Mouse (Mus musculus) lung, adult 2 months (tissue): ENCODE measurements around the gene Gm10985. TPM values are rescaled to one million over a fixed set of nuclear protein-coding genes. Genes with fewer than 3 reads are reported as not detected.

Experiments
- DNase-seq: peaks from one replicate; pipeline ENCODE4 v3.0.0; 2022
- H3K4me1 ChIP-seq: fragments of 200-500 bp; 2 replicates; pipeline ENCODE4 v1.6.1; 2011; ENCODE audit warnings: low read length; ENCODE audit not compliant: control insufficient read depth, insufficient read depth
- H3K4me3 ChIP-seq: fragments of 200-500 bp; replicated peaks from 2 replicates; pipeline ENCODE3; 2011; ENCODE audit warnings: low read depth, mild to moderate bottlenecking, control low read depth, low read length; ENCODE audit errors: extremely low read depth
- CTCF ChIP-seq: fragments of 200-500 bp; IDR thresholded peaks from 2 replicates; pipeline ENCODE4 v1.5.1; 2011; ENCODE audit warnings: mild to moderate bottlenecking, low read length, control low read depth; ENCODE audit not compliant: insufficient read depth
- POLR2A ChIP-seq: fragments of 200-500 bp; IDR thresholded peaks from 2 replicates; pipeline ENCODE4 v1.6.1; 2011; ENCODE audit warnings: low read depth, mild to moderate bottlenecking, control low read depth, low read length, borderline replicate concordance; ENCODE audit errors: extremely low read depth
- WGBS: fragments of 180-500 bp; shearing (Covaris S2); methylation state at CpG from one replicate; pipeline ENCODE4 v1.1.7; 2018; 5-methylcytosine and 5-hydroxymethylcytosine counted together
- polyA plus RNA-seq: library from polyadenylated mRNA; depleted of rRNA; stranded (reverse); fragments of >200 nt; gene quantifications from 2 replicates; pipeline ENCODE4 v1.2.3, GENCODE M21; 2012; rRNA removed

The Gm10985 gene
- not detected in 2 replicates for polyA plus RNA-seq

DNA sequence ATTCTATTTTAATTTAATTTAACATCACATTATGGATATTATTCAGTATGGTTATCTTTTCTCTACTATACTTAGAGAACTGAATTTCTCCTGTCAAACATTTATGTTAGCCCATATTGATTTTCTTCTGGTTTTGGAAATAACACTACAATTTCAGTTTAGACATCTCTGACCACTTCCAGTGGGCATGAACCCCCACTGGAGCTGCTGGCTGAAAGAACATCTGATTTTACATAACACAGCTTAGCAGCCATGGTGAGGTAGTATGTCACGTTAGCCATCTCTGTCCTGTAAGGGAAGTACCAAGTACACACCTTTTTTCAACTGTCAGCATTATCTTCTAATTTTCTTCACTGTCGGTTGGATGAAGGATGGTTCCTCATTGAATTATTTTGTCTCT is at the start of gene Gm10985:
Gene Gm10985 (plus strand): TSS at position 301 of the 400 bp plus-strand sequence.
- no peak within 1 kb of the TSS for H3K4me3 ChIP-seq
- DNase-seq = no peak
- no peak for TF ChIP-seq POLR2A
- TF ChIP-seq CTCF = no peak
- 71% methylated on average over 2 of the region's 2 CpGs for WGBS
- no peaks in the 10 kb centered on the region for H3K4me1 ChIP-seq

DNA sequence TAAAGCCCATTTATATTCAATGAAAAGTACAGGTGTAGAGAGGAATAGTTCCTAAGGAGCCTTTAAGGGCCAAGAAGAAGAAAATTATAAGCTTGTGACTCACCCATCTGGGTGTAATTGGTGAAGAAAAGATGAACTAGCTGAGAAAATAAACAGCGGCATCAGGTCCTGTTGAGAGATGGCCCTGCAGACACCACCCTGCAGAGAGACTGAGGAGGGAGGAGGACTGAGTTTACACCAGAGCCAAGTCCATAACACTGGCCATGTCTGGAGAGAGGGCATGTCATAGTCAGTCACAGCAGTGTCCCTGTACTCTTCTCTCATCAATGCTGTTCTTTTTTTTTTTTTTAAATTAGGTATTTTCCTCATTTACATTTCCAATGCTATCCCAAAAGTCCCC is 48.0 kb upstream of the Gm10985 start:
- H3K4me3 ChIP-seq = no peak overlapping the region
- WGBS = 78% methylated on average over 1 of the region's 1 CpGs
- no peak for TF ChIP-seq CTCF
- TF ChIP-seq POLR2A = no peak
- no peaks in the 10 kb centered on the region for H3K4me1 ChIP-seq
- no peak for DNase-seq

DNA sequence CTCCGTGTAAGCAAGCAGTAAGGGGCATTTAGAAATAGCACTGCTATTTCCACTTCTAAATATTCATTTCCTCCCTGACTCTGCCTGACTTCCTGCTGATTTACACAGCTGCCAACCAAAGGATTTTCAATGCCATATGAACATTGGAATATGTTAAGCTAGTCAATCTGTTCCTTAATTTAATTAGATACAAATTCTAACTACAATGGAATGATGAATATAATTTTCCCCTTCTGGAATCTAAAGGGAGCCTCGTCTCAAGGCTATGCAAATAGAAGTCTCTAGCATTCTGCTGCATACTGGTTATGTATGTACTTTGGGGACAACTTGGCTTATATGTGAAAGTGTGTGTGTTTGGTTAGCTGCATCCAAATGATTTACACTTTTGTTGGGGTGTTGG is 45.2 kb upstream of the Gm10985 start:
- Histone ChIP-seq H3K4me3 (no peak overlapping the region), H3K4me1 (no peaks in the 10 kb centered on the region)
- TF ChIP-seq POLR2A = no peak
- no peak for TF ChIP-seq CTCF
- DNase-seq = no peak
- WGBS = 54% methylated on average over 2 of the region's 2 CpGs

DNA sequence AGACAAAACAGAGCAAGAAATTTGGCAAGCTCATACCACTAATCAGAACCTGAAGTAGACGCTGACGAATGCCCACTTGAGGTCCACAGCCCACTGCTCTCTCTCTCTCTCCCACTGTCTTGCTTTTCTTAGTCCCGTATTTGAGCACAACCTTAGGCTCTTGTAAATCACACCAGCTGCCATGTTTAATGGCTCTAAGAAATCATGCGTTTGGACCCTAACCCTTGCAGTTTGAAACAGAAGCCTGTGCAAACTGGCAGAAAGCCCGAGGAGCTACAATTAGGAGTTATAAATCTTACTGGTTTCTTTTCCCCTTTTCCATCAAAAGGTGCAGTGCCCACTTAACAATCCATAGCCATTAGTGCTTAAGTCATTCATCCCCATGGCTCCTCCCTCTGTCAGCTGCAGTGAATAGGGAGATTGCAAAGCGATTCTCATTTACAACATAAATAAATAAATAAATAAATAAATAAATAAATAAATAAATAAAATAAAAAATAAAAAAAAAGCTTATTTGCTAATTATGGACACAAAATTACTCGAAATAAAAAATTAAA is 31.4 kb upstream of the Gm10985 start:
- DNase-seq = no peak
- Histone ChIP-seq H3K4me1 (no peaks in the 10 kb centered on the region), H3K4me3 (no peak overlapping the region)
- TF ChIP-seq CTCF = no peak
- no peak for TF ChIP-seq POLR2A
- WGBS = 69% methylated on average over 7 of the region's 7 CpGs

DNA sequence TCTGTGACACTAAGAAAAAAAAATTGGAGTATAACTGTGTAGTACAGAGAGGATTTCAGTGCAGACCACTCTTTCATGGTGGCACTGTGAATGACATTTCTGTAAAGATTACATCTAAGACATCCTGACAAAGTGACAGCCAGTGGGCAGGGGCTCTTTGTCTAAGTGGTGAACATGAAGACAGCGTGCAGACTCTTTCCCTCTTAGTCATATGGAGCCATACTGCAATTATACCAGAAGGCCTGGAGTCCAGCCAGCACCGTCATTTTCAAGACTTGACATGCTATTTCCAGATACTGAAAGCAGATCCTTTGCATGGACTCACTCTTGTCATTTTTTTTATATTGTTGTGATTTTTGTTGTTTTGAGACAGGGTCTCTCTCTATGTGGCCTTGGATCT is 10.6 kb upstream of the Gm10985 start:
- TF ChIP-seq POLR2A (no peak), CTCF (no peak)
- H3K4me1 ChIP-seq = no peaks in the 10 kb centered on the region
- no peak for DNase-seq
- 71% methylated on average over 2 of the region's 2 CpGs for WGBS
- no peak overlapping the region for H3K4me3 ChIP-seq

DNA sequence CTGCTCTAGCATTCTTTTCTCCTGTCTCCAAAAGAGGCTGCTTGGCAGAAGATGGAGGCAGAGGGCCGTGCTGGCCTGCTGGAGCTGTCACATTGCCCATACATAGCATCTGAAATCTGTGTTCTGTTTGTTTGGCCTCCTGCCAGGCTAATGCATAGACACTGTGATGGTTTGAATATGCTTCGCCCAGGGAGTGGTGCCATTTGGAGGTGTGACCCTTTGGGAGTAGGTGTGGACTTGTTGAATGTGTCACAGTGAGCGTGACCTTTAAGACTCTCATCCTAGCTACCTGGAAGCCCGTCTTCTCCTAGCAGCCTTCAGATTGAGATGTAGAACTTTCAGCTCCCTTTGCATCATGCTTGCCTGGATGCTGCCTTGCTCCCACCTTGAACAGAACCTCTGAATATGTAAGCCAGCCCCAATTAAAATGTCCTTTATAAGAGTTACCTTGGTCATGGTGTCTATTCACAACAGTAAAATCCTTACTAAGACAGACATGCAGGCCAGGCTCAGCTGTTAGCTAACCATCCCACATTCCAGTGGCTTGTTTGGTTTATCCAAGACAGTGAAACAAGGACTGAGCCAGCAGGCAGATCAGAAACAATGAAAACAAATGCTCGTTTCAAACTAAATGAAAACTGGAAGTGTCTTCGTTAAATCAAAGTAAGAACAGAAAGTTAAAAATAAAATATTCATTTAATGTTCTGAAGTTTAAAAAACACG is 1.5 kb downstream of the Gm10985 start:
- Histone ChIP-seq H3K4me1 (no peaks in the 10 kb centered on the region), H3K4me3 (no peak overlapping the region)
- 55% methylated on average over 7 of the region's 7 CpGs for WGBS
- TF ChIP-seq CTCF (no peak), POLR2A (no peak)
- no peak for DNase-seq

DNA sequence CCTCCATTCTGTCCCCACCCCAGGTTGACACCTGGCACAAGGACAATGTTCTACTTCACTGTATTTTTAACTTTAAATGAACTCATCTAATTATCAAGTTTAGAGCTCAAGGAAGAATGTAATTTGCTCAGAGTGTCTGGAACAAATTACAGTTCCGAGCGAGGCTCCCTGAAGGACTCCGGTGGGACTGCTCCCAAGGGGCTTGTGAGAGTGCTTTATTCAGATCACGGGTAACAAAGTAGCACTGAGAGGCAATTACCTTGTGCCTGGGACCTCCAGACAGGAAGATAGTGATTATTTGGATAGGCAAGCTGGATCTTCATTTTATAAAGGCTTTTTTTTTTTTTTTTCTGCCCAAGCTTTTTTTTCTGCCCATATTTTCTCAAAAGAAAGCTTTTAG is 2.8 kb downstream of the Gm10985 start:
- TF ChIP-seq POLR2A (no peak), CTCF (no peak)
- H3K4me3 ChIP-seq = no peak overlapping the region
- no peaks in the 10 kb centered on the region for H3K4me1 ChIP-seq
- no peak for DNase-seq
- WGBS = 83% methylated on average over 4 of the region's 4 CpGs

DNA sequence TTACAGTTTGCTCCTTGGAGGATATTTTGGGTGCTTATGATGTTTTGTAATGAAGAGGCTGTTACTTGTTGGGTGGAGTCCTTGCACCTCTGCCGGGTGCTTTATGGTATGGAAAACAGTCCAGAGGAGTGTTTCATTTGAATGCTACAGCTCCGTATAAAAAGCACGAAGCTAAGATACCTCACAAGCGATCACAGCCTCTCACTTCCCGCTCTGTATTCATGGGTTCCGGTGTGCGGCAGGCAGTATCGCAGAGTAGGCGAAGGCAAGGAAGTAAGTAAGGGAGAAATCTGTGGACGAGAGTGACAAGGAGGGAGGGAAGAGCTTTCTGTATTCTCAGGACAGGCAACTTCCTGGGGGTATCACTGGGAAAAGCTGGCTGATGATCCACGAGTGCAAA is 3.4 kb downstream of the Gm10985 start:
- WGBS = 77% methylated on average over 11 of the region's 11 CpGs

DNA sequence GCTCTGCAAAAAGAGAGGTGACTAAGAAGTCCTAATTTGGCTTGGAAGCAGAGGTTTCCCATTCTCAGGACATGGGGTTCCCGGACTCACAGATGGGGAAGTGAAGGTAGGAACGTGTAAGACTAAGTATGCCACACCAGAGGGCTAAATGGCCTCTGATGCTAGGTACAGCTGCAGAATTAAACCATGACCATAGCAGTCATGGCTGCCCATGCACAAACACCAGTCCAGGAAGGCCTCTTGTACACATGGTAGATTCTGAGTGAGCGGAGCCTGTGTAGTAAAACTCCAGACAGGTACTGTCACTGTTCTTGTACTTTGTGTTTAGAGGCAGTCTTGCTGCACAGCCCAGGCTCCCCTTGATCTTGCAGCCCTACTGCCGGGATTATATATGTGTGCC is 9.4 kb downstream of the Gm10985 start:
- Histone ChIP-seq H3K4me3 (no peak overlapping the region), H3K4me1 (no peaks in the 10 kb centered on the region)
- no peak for DNase-seq
- TF ChIP-seq POLR2A (no peak), CTCF (no peak)
- WGBS = 87% methylated on average over 4 of the region's 4 CpGs

More for the DNA sequence above, 3.4 kb downstream of the Gm10985 start:
- DNase-seq = no peak
- Histone ChIP-seq H3K4me1 (no peaks in the 10 kb centered on the region), H3K4me3 (no peak overlapping the region)
- TF ChIP-seq POLR2A = no peak
- TF ChIP-seq CTCF = no peak

DNA sequence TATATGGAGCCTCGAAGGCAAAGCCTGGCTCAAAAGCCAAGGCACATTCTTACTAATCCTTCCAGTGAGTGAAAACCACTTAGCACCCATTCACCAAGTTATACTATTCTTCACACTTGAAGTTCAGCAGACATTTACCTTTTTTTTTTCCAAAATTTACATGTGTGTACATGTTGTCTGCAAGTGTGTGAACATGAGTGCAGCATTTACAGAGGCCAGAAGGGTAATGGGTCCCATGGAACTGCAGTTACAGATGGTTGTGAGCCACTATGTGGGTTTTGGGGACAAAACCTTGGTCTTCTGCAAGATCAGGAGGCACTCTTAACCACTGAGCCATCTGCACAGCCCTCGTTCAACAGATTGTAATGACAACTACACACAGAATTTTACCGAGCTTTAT is 9.9 kb downstream of the Gm10985 start:
- H3K4me3 ChIP-seq = no peak overlapping the region
- WGBS = 87% methylated on average over 3 of the region's 3 CpGs
- H3K4me1 ChIP-seq = no peaks in the 10 kb centered on the region
- TF ChIP-seq POLR2A (no peak), CTCF (no peak)
- no peak for DNase-seq
